Mouse (Mus musculus): ENCODE measurements around the gene Mzt1. TPM values are rescaled to one million over a fixed set of nuclear protein-coding genes. Genes with fewer than 3 reads are reported as not detected.

Gene Mzt1
- 105 and 110 TPM in 2 replicates for polyA plus RNA-seq (2014; fragmentation: Nextera tagmentation; extraction: Ambion mirVana)

DNA sequence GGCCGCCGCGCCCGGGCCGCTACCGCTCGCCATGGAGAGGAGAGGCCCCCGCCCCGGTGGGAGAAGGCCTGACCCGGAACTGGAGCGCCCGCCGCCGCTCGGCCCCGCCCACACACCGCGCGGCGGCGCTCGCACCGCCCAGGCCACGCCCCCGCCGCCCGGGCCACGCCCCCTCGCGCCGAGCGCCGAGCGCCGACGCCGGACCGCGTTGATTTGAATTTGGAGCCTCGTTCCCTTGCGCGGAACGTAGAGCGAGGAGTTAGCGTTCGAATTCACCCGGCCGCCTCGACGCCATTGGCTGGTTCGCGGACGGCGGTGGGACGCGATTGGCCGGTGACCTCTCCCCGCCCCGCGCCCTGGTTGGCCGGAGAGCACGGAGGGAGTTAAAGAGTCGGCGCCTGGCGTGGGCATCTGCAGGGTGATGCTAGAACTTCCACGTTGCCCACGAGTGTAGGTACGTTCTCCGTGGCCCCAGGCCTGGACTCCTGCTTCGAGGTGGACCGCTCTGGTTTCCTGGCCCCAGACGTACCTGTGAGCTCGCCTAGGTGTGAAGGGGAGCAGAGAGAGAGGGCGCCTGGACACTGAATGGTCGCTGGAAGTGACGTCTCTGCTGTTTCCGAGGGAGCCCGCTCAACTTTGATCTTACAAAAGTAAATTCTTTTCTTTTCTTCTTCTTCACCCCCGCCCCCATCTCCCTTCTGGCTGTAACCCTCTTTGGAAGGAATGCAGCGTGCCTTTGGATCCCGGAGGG lies at the start of gene Mzt1, which contains the start of gene Bora:
Gene Mzt1, minus strand, starts transcription at position 104 of the 751 bp plus-strand sequence.
Gene Bora, plus strand, starts transcription at position 192 of the 751 bp plus-strand sequence.
- peak within 1 kb of the TSS; percentile 96 for H3K9ac ChIP-seq (replicated peaks; ENCODE audit: low read depth, low read length)
- H3K27ac ChIP-seq (ENCODE audit: low read depth, low read length), result peak within 1 kb of the TSS; percentile 83
- H3K27me3 ChIP-seq (ENCODE audit: control insufficient read depth, insufficient read depth, low read length), result no peaks in the 10 kb centered on the region
- H3K9me3 ChIP-seq (ENCODE audit: control insufficient read depth, low read length), result no peaks in the 10 kb centered on the region
- under 1% methylated on average over 80 of the region's 81 CpGs for WGBS
- ATAC-seq (ENCODE audit: low read depth), result peak; percentile 96
- H3K4me1 ChIP-seq (ENCODE audit: control insufficient read depth, insufficient read depth, low read length), result peaks cover 14% of the 10 kb centered on the region
- peak within 1 kb of the TSS; percentile 67 for H3K4me2 ChIP-seq (ENCODE audit: low read depth, low read length)
- H3K4me3 ChIP-seq (ENCODE audit: low read depth, low read length), result peak within 1 kb of the TSS; percentile 96
- no peaks in the 10 kb centered on the region for H3K36me3 ChIP-seq (ENCODE audit: control insufficient read depth, insufficient read depth, low read length)

DNA sequence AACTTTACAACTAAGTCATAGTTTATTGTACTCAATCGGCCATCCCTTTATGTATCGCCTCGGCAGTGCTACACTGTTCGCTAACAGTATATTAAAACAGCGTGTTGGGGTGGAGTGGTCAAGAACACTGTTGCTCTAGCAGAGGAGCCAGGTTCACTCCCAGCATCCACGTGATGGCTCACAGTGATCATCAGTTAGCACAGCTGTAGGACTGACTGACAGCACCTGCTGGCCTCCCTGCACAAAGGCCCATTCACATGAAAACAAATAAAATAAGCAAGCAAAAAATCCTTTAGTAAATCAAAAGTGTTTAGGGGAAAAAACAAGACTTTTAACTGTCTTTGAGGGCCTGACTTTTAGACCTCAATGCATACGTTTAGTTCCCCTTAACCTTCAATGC lies 43.0 kb upstream of the Mzt1 start:
- no peaks in the 10 kb centered on the region for H3K27me3 ChIP-seq (ENCODE audit: control insufficient read depth, insufficient read depth, low read length)
- H3K4me1 ChIP-seq (ENCODE audit: control insufficient read depth, insufficient read depth, low read length), result no peaks in the 10 kb centered on the region
- H3K4me2 ChIP-seq (ENCODE audit: low read depth, low read length), result no peak overlapping the region
- peaks cover 53% of the 10 kb centered on the region for H3K36me3 ChIP-seq (ENCODE audit: control insufficient read depth, insufficient read depth, low read length)
- WGBS, result 94% methylated on average over 7 of the region's 7 CpGs
- ATAC-seq (ENCODE audit: low read depth), result no peak
- no peak overlapping the region for H3K27ac ChIP-seq (ENCODE audit: low read depth, low read length)
- no peak overlapping the region for H3K4me3 ChIP-seq (ENCODE audit: low read depth, low read length)
- no peak overlapping the region for H3K9ac ChIP-seq (replicated peaks; ENCODE audit: low read depth, low read length)
- no peaks in the 10 kb centered on the region for H3K9me3 ChIP-seq (ENCODE audit: control insufficient read depth, low read length)

DNA sequence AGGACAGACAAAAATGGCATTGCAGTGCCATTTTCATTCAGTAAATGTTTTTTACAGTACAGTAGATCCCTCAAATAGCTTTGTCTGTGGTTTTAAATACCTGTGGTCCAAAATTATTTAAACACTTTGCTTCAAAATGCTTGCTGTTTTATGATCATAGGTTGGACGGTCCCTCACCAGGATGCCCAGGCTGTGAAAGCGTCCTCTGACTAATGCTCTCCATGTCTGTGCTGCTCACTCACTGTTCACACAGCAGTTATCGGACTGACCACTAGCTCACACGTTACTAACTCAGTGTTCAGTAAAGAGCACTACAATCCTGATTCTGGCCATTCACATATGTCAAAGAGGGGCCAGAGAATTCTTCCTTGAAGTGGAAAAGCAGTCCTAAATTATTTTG lies 25.2 kb upstream of the Mzt1 start:
- 84% methylated on average over 4 of the region's 4 CpGs for WGBS
- H3K9me3 ChIP-seq (ENCODE audit: control insufficient read depth, low read length), result no peaks in the 10 kb centered on the region
- no peak overlapping the region for H3K9ac ChIP-seq (replicated peaks; ENCODE audit: low read depth, low read length)
- no peak overlapping the region for H3K4me3 ChIP-seq (ENCODE audit: low read depth, low read length)
- no peaks in the 10 kb centered on the region for H3K4me1 ChIP-seq (ENCODE audit: control insufficient read depth, insufficient read depth, low read length)
- H3K27me3 ChIP-seq (ENCODE audit: control insufficient read depth, insufficient read depth, low read length), result no peaks in the 10 kb centered on the region
- H3K36me3 ChIP-seq (ENCODE audit: control insufficient read depth, insufficient read depth, low read length), result no peaks in the 10 kb centered on the region
- H3K27ac ChIP-seq (ENCODE audit: low read depth, low read length), result no peak overlapping the region
- ATAC-seq (ENCODE audit: low read depth), result no peak
- no peak overlapping the region for H3K4me2 ChIP-seq (ENCODE audit: low read depth, low read length)

DNA sequence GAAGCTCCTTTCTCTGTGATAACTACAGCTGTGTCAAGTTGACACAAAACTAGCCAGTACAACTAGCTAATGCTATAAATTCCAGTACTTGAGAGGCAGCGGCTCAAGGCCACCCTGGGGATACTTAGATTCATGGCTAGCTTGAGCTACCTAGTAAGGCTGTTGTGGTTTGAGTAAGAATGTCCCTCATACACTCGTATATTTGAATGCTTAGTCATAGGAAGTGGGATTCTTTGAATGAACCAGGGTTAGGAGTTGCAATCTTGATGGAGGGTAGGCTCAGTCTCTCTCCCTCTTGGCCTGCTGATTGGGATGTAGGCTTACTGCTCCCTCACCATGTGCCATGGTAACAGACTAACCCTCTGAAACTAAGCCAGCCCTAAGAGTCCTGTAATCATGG lies 17.2 kb upstream of the Mzt1 start:
- Histone ChIP-seq H3K36me3 (ENCODE audit: control insufficient read depth, insufficient read depth, low read length) (no peaks in the 10 kb centered on the region), H3K4me1 (ENCODE audit: control insufficient read depth, insufficient read depth, low read length) (no peaks in the 10 kb centered on the region), H3K9ac (replicated peaks; ENCODE audit: low read depth, low read length) (no peak overlapping the region), H3K4me3 (ENCODE audit: low read depth, low read length) (no peak overlapping the region), H3K27me3 (ENCODE audit: control insufficient read depth, insufficient read depth, low read length) (no peaks in the 10 kb centered on the region), H3K4me2 (ENCODE audit: low read depth, low read length) (no peak overlapping the region), H3K27ac (ENCODE audit: low read depth, low read length) (no peak overlapping the region), H3K9me3 (ENCODE audit: control insufficient read depth, low read length) (no peaks in the 10 kb centered on the region)
- 96% methylated on average over 2 of the region's 2 CpGs for WGBS
- no peak for ATAC-seq (ENCODE audit: low read depth)

DNA sequence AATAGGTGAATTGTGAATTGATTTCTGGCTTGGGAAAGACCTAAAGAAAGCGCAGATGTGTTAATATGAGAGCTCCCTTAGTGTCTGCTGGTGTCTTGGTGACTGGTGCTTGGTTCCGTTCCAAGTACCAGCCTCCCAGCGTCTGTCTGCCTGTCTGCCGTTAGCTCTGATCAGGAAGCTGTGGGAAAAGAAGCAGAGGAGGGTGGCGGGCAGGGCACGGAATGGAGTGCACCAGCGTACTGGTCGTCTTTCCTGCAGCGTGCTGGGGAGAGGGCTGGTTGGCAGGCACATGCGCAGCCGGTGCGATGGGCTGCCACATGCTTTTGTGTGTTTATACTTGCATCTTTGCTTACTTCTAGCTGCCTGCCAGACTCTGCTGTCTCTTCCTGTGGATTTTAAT lies 14.7 kb upstream of the Mzt1 start:
- H3K4me1 ChIP-seq (ENCODE audit: control insufficient read depth, insufficient read depth, low read length), result no peaks in the 10 kb centered on the region
- 93% methylated on average over 12 of the region's 12 CpGs for WGBS
- no peaks in the 10 kb centered on the region for H3K27me3 ChIP-seq (ENCODE audit: control insufficient read depth, insufficient read depth, low read length)
- no peak for ATAC-seq (ENCODE audit: low read depth)
- H3K4me3 ChIP-seq (ENCODE audit: low read depth, low read length), result no peak overlapping the region
- no peak overlapping the region for H3K27ac ChIP-seq (ENCODE audit: low read depth, low read length)
- H3K36me3 ChIP-seq (ENCODE audit: control insufficient read depth, insufficient read depth, low read length), result no peaks in the 10 kb centered on the region
- H3K9ac ChIP-seq (replicated peaks; ENCODE audit: low read depth, low read length), result no peak overlapping the region
- H3K9me3 ChIP-seq (ENCODE audit: control insufficient read depth, low read length), result no peaks in the 10 kb centered on the region
- no peak overlapping the region for H3K4me2 ChIP-seq (ENCODE audit: low read depth, low read length)

DNA sequence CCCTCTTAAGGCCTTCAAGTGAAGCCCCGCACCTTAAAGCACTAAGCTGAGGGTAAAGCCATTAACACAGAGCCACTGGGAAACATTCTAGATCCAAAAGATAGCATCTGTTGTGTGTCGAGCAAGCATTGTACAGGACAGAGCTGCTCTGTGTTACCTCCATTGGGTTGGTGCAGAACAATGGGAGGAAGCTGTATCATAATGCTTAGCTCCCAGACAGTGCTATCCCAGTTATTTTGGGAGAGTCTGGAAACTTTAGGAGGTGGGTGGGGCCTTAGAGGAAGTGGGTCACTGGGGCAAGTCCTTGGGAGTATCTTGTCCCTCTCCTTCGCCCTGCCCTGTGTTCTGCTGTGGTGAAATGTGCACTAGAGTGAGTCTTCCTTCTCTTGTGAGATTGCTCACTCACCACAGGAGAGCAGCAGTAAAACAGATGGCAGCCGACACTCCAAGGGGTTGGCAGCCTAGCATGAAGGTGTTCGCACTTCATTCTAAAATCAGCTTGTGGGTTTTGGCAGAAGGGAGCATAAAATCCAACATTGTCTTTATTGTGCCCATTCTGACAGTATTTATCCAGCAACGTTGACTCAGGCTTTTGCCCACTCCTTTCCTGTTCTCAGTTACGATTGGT lies 13.1 kb upstream of the Mzt1 start:
- Histone ChIP-seq H3K4me3 (ENCODE audit: low read depth, low read length) (no peak overlapping the region), H3K27ac (ENCODE audit: low read depth, low read length) (no peak overlapping the region), H3K36me3 (ENCODE audit: control insufficient read depth, insufficient read depth, low read length) (no peaks in the 10 kb centered on the region), H3K9ac (replicated peaks; ENCODE audit: low read depth, low read length) (no peak overlapping the region), H3K4me2 (ENCODE audit: low read depth, low read length) (no peak overlapping the region), H3K4me1 (ENCODE audit: control insufficient read depth, insufficient read depth, low read length) (no peaks in the 10 kb centered on the region), H3K27me3 (ENCODE audit: control insufficient read depth, insufficient read depth, low read length) (no peaks in the 10 kb centered on the region), H3K9me3 (ENCODE audit: control insufficient read depth, low read length) (no peaks in the 10 kb centered on the region)
- WGBS, result 82% methylated on average over 7 of the region's 7 CpGs
- ATAC-seq (ENCODE audit: low read depth), result 0 out of 2 replicates have a peak, but pooled peaks have one; percentile 34

DNA sequence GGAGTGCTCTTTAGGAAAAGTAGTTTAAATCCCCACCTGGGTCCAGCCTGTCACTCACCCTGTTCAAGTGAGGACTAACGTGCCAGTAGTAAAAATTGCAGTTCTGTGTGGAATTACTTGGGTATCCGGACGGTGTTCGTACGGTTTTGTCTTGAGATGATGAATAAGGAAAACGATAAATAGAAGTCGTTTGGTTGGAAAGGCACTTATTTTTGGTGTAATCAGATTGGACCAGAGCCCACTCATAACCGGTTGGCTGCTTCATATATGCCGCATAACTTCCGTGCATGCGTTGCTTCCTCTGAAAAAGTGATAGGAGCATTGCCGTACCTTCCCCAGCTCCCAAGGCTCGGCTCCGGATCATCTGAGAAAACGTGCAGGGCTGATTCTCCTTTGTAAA lies 848 bp upstream of the Mzt1 start:
- Histone ChIP-seq H3K9me3 (ENCODE audit: control insufficient read depth, low read length) (no peaks in the 10 kb centered on the region), H3K4me2 (ENCODE audit: low read depth, low read length) (peak overlapping the region; percentile 67), H3K27me3 (ENCODE audit: control insufficient read depth, insufficient read depth, low read length) (no peaks in the 10 kb centered on the region), H3K9ac (replicated peaks; ENCODE audit: low read depth, low read length) (peak overlapping the region; percentile 1; the same call in 1 of the 2 replicates), H3K4me1 (ENCODE audit: control insufficient read depth, insufficient read depth, low read length) (peaks cover 14% of the 10 kb centered on the region), H3K4me3 (ENCODE audit: low read depth, low read length) (peak overlapping the region; percentile 96), H3K36me3 (ENCODE audit: control insufficient read depth, insufficient read depth, low read length) (no peaks in the 10 kb centered on the region), H3K27ac (ENCODE audit: low read depth, low read length) (no peak overlapping the region)
- no peak; the same call in 1 of the 2 replicates for ATAC-seq (ENCODE audit: low read depth)
- 1% methylated on average over 15 of the region's 15 CpGs for WGBS

DNA sequence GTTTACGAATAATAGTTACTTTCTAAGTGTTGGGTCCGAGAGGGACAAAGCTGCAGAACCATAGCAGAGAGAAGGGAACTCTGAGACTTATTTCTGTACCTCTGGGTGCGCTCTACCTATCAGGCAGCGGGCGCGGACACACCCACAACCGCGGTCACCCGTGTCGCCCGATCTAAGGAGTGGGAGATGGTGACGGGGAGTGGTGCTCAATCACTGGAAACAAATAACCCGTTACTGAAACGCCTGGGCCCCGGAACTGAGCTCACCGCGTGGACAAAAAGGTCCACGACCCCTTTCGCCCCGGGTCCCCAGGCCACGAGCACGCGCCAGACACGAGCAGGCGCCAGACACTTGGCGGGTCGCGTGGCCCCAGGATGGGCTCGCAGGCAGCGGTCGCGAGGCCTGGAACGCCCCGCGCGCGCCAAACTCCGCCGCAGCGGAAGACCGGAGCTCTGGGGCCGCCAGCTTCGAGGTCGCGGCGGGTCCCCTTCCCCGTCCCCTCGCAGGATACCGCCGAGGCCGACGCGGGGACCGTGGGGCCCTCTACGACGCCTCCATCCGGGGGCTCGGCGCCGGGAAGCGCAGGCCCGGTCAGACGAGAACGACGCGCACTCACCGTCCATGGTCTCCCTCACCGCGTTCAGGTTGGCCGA lies 430 bp downstream of the Mzt1 start:
- H3K27ac ChIP-seq (ENCODE audit: low read depth, low read length), result peak overlapping the region; percentile 83
- peak overlapping the region; percentile 67 for H3K4me2 ChIP-seq (ENCODE audit: low read depth, low read length)
- H3K27me3 ChIP-seq (ENCODE audit: control insufficient read depth, insufficient read depth, low read length), result no peaks in the 10 kb centered on the region
- peak; percentile 45 for ATAC-seq (ENCODE audit: low read depth)
- peak overlapping the region; percentile 96 for H3K9ac ChIP-seq (replicated peaks; ENCODE audit: low read depth, low read length)
- under 1% methylated on average over 67 of the region's 70 CpGs for WGBS
- H3K4me1 ChIP-seq (ENCODE audit: control insufficient read depth, insufficient read depth, low read length), result peaks cover 14% of the 10 kb centered on the region
- no peaks in the 10 kb centered on the region for H3K36me3 ChIP-seq (ENCODE audit: control insufficient read depth, insufficient read depth, low read length)
- no peaks in the 10 kb centered on the region for H3K9me3 ChIP-seq (ENCODE audit: control insufficient read depth, low read length)
- H3K4me3 ChIP-seq (ENCODE audit: low read depth, low read length), result peak overlapping the region; percentile 96

DNA sequence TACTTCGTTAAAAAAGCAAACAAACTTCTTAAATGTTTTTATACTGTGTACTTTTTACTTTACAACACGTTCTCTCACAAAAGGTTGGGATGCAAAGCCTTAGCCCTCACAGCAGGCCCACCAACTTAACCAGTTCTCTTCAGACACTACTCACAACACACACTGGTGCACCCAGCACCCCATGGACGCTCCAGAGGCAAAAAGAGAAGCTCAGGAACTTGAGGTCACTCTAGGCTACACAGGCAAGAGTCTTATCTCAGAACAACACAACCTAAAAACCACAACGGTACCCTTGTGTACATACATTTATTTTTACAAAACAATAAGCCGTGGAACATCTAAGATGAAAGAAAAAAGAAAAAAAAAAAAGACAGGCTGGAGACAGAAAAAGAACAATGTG lies 1.2 kb downstream of the Mzt1 start:
- Histone ChIP-seq H3K9me3 (ENCODE audit: control insufficient read depth, low read length) (no peaks in the 10 kb centered on the region), H3K9ac (replicated peaks; ENCODE audit: low read depth, low read length) (peak overlapping the region; percentile 96; the same call in 1 of the 2 replicates), H3K4me3 (ENCODE audit: low read depth, low read length) (peak overlapping the region; percentile 96), H3K4me2 (ENCODE audit: low read depth, low read length) (peak overlapping the region; percentile 67), H3K27ac (ENCODE audit: low read depth, low read length) (no peak overlapping the region), H3K27me3 (ENCODE audit: control insufficient read depth, insufficient read depth, low read length) (no peaks in the 10 kb centered on the region), H3K36me3 (ENCODE audit: control insufficient read depth, insufficient read depth, low read length) (no peaks in the 10 kb centered on the region; the same call in 1 of the 2 replicates), H3K4me1 (ENCODE audit: control insufficient read depth, insufficient read depth, low read length) (peaks cover 14% of the 10 kb centered on the region)
- ATAC-seq (ENCODE audit: low read depth), result no peak
- WGBS, result 6% methylated on average over 5 of the region's 5 CpGs

All from neural tube, embryonic 14.5 days (tissue).